Mouse (Mus musculus): ENCODE data around the gene Vars2. TPM values are rescaled to one million over a fixed set of nuclear protein-coding genes. Genes with fewer than 3 reads are reported as not detected.

Vars2 gene
- polyA plus RNA-seq, 1 experiment from 2014 or later, result 12.7 TPM

GRCm38 (mm10) chr17:35705836-35706235, 38.4 kb upstream of the Vars2 start:
- Histone ChIP-seq H3K4me2 (ENCODE audit: low read length) (no peak overlapping the region), H3K36me3 (ENCODE audit: insufficient read depth, low read length) (no peaks in the 10 kb centered on the region), H3K27me3 (ENCODE audit: insufficient read depth, low read length) (no peaks in the 10 kb centered on the region), H3K9ac (ENCODE audit: low read depth, low read length) (no peak overlapping the region), H3K4me3 (replicated peaks; ENCODE audit: low read depth, low read length) (no peak overlapping the region), H3K4me1 (replicated peaks; ENCODE audit: insufficient read depth, low read length) (peaks cover 31% of the 10 kb centered on the region), H3K27ac (peak overlapping the region; percentile 93), H3K9me3 (replicated peaks; ENCODE audit: low read length) (no peaks in the 10 kb centered on the region)
- peak; percentile 76 for TF ChIP-seq CTCF (IDR thresholded peaks at IDR 0.05; ENCODE audit: low read depth)
- DNase-seq (ENCODE audit: low spot score) (peak; percentile 60), ATAC-seq (replicated peaks; ENCODE audit: low FRiP score, low read depth) (no peak)
- 35% methylated on average over 4 of the region's 4 CpGs for WGBS

- peak within 1 kb of the TSS; percentile 39 for H3K9ac ChIP-seq (ENCODE audit: low read depth, low read length)
- H3K9me3 ChIP-seq (replicated peaks; ENCODE audit: low read length), result no peaks in the 10 kb centered on the region
- H3K4me3 ChIP-seq (replicated peaks; ENCODE audit: low read depth, low read length), result peak within 1 kb of the TSS; percentile 40
- H3K36me3 ChIP-seq (ENCODE audit: insufficient read depth, low read length), result no peaks in the 10 kb centered on the region
- peak; percentile 27 for ATAC-seq (replicated peaks; ENCODE audit: low FRiP score, low read depth)
- WGBS, result 7% methylated on average over 19 of the region's 19 CpGs
- peak; percentile 94 for DNase-seq (ENCODE audit: low spot score)
- peak within 1 kb of the TSS; percentile 93 for H3K27ac ChIP-seq
- peak within 1 kb of the TSS; percentile 67 for H3K4me2 ChIP-seq (ENCODE audit: low read length)
- H3K4me1 ChIP-seq (replicated peaks; ENCODE audit: insufficient read depth, low read length), result peaks cover 22% of the 10 kb centered on the region
- no peak for TF ChIP-seq CTCF (IDR thresholded peaks at IDR 0.05; ENCODE audit: low read depth)
- no peaks in the 10 kb centered on the region for H3K27me3 ChIP-seq (ENCODE audit: insufficient read depth, low read length)
These were observed 37.5 kb upstream of the Vars2 start, which contains the start of gene Ddr1 for GRCm38 (mm10) chr17:35704621-35705464. Ddr1 (minus strand) TSS chr17:35704621.

- no peak for TF ChIP-seq CTCF (IDR thresholded peaks at IDR 0.05; ENCODE audit: low read depth)
- peak; percentile 80 for DNase-seq (ENCODE audit: low spot score)
- Histone ChIP-seq H3K36me3 (ENCODE audit: insufficient read depth, low read length) (no peaks in the 10 kb centered on the region), H3K9me3 (replicated peaks; ENCODE audit: low read length) (no peaks in the 10 kb centered on the region), H3K4me1 (replicated peaks; ENCODE audit: insufficient read depth, low read length) (peaks cover 22% of the 10 kb centered on the region), H3K27ac (peak overlapping the region; percentile 93), H3K9ac (ENCODE audit: low read depth, low read length) (peak overlapping the region; percentile 39), H3K4me3 (replicated peaks; ENCODE audit: low read depth, low read length) (peak overlapping the region; percentile 40), H3K27me3 (ENCODE audit: insufficient read depth, low read length) (no peaks in the 10 kb centered on the region), H3K4me2 (ENCODE audit: low read length) (peak overlapping the region; percentile 67)
- ATAC-seq (replicated peaks; ENCODE audit: low FRiP score, low read depth), result 0 out of 2 replicates have a peak, but pooled peaks have one; percentile 18
- WGBS, result 3% methylated on average over 14 of the region's 14 CpGs
These were observed 36.4 kb upstream of the Vars2 start for GRCm38 (mm10) chr17:35703751-35704271.

- WGBS, result 8% methylated on average over 2 of the region's 2 CpGs
- no peak for TF ChIP-seq CTCF (IDR thresholded peaks at IDR 0.05; ENCODE audit: low read depth)
- DNase-seq (ENCODE audit: low spot score) (peak; percentile 18), ATAC-seq (replicated peaks; ENCODE audit: low FRiP score, low read depth) (no peak)
- H3K9me3 ChIP-seq (replicated peaks; ENCODE audit: low read length), result no peaks in the 10 kb centered on the region
- H3K9ac ChIP-seq (ENCODE audit: low read depth, low read length), result 0 out of 2 replicates have a peak overlapping the region, but pooled peaks have one; percentile 84
- no peaks in the 10 kb centered on the region for H3K27me3 ChIP-seq (ENCODE audit: insufficient read depth, low read length)
- H3K36me3 ChIP-seq (ENCODE audit: insufficient read depth, low read length), result no peaks in the 10 kb centered on the region
- H3K4me2 ChIP-seq (ENCODE audit: low read length), result peak overlapping the region; percentile 89
- peaks cover 28% of the 10 kb centered on the region for H3K4me1 ChIP-seq (replicated peaks; ENCODE audit: insufficient read depth, low read length)
- H3K4me3 ChIP-seq (replicated peaks; ENCODE audit: low read depth, low read length), result peak overlapping the region; percentile 74
- peak overlapping the region; percentile 99 for H3K27ac ChIP-seq
These were observed 35.7 kb upstream of the Vars2 start for GRCm38 (mm10) chr17:35703065-35703464.

GRCm38 (mm10) chr17:35702605-35703004, 35.2 kb upstream of the Vars2 start:
- no peak for DNase-seq (ENCODE audit: low spot score)
- Histone ChIP-seq H3K4me2 (ENCODE audit: low read length) (peak overlapping the region; percentile 89), H3K36me3 (ENCODE audit: insufficient read depth, low read length) (no peaks in the 10 kb centered on the region), H3K4me3 (replicated peaks; ENCODE audit: low read depth, low read length) (peak overlapping the region; percentile 74), H3K27me3 (ENCODE audit: insufficient read depth, low read length) (no peaks in the 10 kb centered on the region), H3K9ac (ENCODE audit: low read depth, low read length) (peak overlapping the region; percentile 84; the same call in 1 of the 2 replicates), H3K4me1 (replicated peaks; ENCODE audit: insufficient read depth, low read length) (peaks cover 33% of the 10 kb centered on the region), H3K9me3 (replicated peaks; ENCODE audit: low read length) (no peaks in the 10 kb centered on the region), H3K27ac (peak overlapping the region; percentile 99)
- no peak for TF ChIP-seq CTCF (IDR thresholded peaks at IDR 0.05; ENCODE audit: low read depth)
- ATAC-seq (replicated peaks; ENCODE audit: low FRiP score, low read depth), result no peak
- WGBS, result 8% methylated on average over 4 of the region's 4 CpGs

- 2% methylated on average over 16 of the region's 16 CpGs for WGBS
- H3K4me3 ChIP-seq (replicated peaks; ENCODE audit: low read depth, low read length), result peak overlapping the region; percentile 74
- H3K9me3 ChIP-seq (replicated peaks; ENCODE audit: low read length), result no peaks in the 10 kb centered on the region
These were observed 34.6 kb upstream of the Vars2 start for GRCm38 (mm10) chr17:35701978-35702461.

More at GRCm38 (mm10) chr17:35701978-35702461, 34.6 kb upstream of the Vars2 start:
- ATAC-seq (replicated peaks; ENCODE audit: low FRiP score, low read depth) (peak; percentile 30), DNase-seq (ENCODE audit: low spot score) (peak; percentile 83)
- no peaks in the 10 kb centered on the region for H3K36me3 ChIP-seq (ENCODE audit: insufficient read depth, low read length)
- H3K4me2 ChIP-seq (ENCODE audit: low read length), result peak overlapping the region; percentile 89
- no peak for TF ChIP-seq CTCF (IDR thresholded peaks at IDR 0.05; ENCODE audit: low read depth)
- H3K27me3 ChIP-seq (ENCODE audit: insufficient read depth, low read length), result no peaks in the 10 kb centered on the region
- H3K27ac ChIP-seq, result peak overlapping the region; percentile 99
- peaks cover 39% of the 10 kb centered on the region for H3K4me1 ChIP-seq (replicated peaks; ENCODE audit: insufficient read depth, low read length)
- peak overlapping the region; percentile 84 for H3K9ac ChIP-seq (ENCODE audit: low read depth, low read length)

All from kidney, postnatal 0 days (tissue).